Mouse (Mus musculus) lung, embryonic 15.5 days (tissue): ENCODE measurements around the gene Lsm12. TPM values are rescaled to one million over a fixed set of nuclear protein-coding genes. Genes with fewer than 3 reads are reported as not detected.
A peak's percentile ranks its signal among the peaks of the same experiment; 100 is the strongest.

Experiments
- ATAC-seq: fragments of 200-750 bp; cut with Nextera tagmentation; 2 replicates; pipeline ENCODE4 v1.8.0; 2017; ENCODE audit warnings: moderate number of reproducible peaks, borderline replicate concordance; ENCODE audit not compliant: low FRiP score, low TSS enrichment; ENCODE audit errors: extremely low read depth
- H3K27ac ChIP-seq: fragments of 300-500 bp; sonication (generic); 2 replicates; pipeline ENCODE4 v1.5.1; 2015; ENCODE audit warnings: moderate library complexity, mild to moderate bottlenecking, inconsistent platforms
- H3K27me3 ChIP-seq: fragments of 300-500 bp; sonication (generic); 2 replicates; pipeline ENCODE4 v1.6.1; 2015; ENCODE audit warnings: inconsistent platforms
- H3K36me3 ChIP-seq: fragments of 300-500 bp; sonication (generic); 2 replicates; pipeline ENCODE4 v1.6.1; 2015; ENCODE audit warnings: inconsistent platforms
- H3K4me1 ChIP-seq: fragments of 300-500 bp; sonication (generic); 2 replicates; pipeline ENCODE4 v1.6.1; 2015; ENCODE audit warnings: inconsistent platforms
- H3K4me2 ChIP-seq: fragments of 300-500 bp; sonication (generic); 2 replicates; pipeline ENCODE4 v1.6.1; 2015; ENCODE audit warnings: inconsistent platforms, mild to moderate bottlenecking, moderate library complexity
- H3K4me3 ChIP-seq: fragments of 300-500 bp; sonication (generic); 2 replicates; pipeline ENCODE4 v1.5.1; 2015; ENCODE audit warnings: mild to moderate bottlenecking, inconsistent platforms
- H3K9ac ChIP-seq: fragments of 300-500 bp; sonication (generic); 2 replicates; pipeline ENCODE4 v1.6.1; 2015; ENCODE audit warnings: inconsistent platforms
- H3K9me3 ChIP-seq: fragments of 300-500 bp; sonication (generic); 2 replicates; pipeline ENCODE4 v1.6.1; 2016; ENCODE audit warnings: inconsistent platforms
- WGBS: fragments of 180-500 bp; shearing (Covaris S2); methylation state at CpG from one replicate; pipeline ENCODE4 v1.1.7; 2015; 5-methylcytosine and 5-hydroxymethylcytosine counted together
- polyA plus RNA-seq: library from polyadenylated mRNA; unstranded; fragments of >200 nt; fragmentation: Nextera tagmentation; extraction: Ambion mirVana; gene quantifications from 2 replicates; pipeline ENCODE4 v1.2.1, GENCODE M21; 2015

Gene Lsm12
- polyA plus RNA-seq, 1 experiment from 2014 or later: 112 TPM

DNA sequence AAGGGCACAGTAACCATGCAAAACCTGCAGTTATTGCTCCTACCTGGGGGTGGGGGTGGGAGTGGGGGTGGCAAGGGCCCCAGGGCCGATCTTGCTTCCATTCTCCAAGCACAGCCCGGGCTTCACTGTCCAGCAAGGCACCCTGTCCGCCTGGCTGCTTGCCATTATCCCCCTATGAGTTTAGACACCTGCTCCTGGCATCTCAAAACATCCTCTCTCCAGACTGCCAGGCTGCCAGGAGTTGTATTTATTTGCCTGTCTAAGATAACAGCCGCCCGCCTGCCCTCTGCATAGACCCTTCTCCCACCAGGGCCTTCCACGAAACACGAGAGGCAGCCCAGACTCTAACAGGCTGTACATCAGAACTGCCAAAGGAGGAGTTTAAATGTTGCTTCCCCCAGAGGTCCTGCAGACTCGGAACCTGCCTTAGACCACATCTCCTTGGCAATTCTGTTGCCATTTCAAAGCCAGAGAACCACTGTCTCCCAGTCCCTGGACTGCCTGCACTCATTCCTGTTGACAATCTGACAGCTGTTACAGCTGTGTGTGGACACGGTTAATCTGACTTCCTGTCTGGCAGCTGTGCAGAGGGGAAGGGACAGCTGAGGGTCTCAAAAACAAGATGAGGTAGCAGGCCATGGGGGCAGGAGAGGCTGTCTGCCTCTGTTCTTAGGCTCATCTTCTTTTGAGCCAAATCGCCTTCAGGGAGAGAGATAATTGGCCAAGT is 29.5 kb upstream of the Lsm12 start:
- H3K36me3 ChIP-seq: no peaks in the 10 kb centered on the region
- H3K27ac ChIP-seq: peak overlapping the region; percentile 93
- ATAC-seq: no peak
- peaks cover 88% of the 10 kb centered on the region for H3K4me1 ChIP-seq
- H3K9ac ChIP-seq: no peak overlapping the region
- no peaks in the 10 kb centered on the region for H3K9me3 ChIP-seq
- 25% methylated on average over 10 of the region's 10 CpGs for WGBS
- H3K4me2 ChIP-seq: peak overlapping the region; percentile 89
- no peaks in the 10 kb centered on the region for H3K27me3 ChIP-seq
- no peak overlapping the region for H3K4me3 ChIP-seq

GRCm38 (mm10) chr11:102211936-102212341 is 26.8 kb upstream of the Lsm12 start:
- H3K27me3 ChIP-seq: no peaks in the 10 kb centered on the region
- no peaks in the 10 kb centered on the region for H3K9me3 ChIP-seq
- ATAC-seq: no peak
- peaks cover 91% of the 10 kb centered on the region for H3K4me1 ChIP-seq
- H3K4me3 ChIP-seq: no peak overlapping the region
- WGBS: 36% methylated on average over 18 of the region's 18 CpGs
- H3K27ac ChIP-seq: no peak overlapping the region
- H3K4me2 ChIP-seq: no peak overlapping the region
- no peak overlapping the region for H3K9ac ChIP-seq
- H3K36me3 ChIP-seq: no peaks in the 10 kb centered on the region

GRCm38 (mm10) chr11:102211011-102211410 is 25.9 kb upstream of the Lsm12 start:
- no peak overlapping the region for H3K9ac ChIP-seq
- H3K27ac ChIP-seq: no peak overlapping the region
- ATAC-seq: no peak
- H3K27me3 ChIP-seq: no peaks in the 10 kb centered on the region
- no peak overlapping the region for H3K4me2 ChIP-seq
- peaks cover 6% of the 10 kb centered on the region; the same call in 1 of the 2 replicates for H3K36me3 ChIP-seq
- no peak overlapping the region for H3K4me3 ChIP-seq
- H3K9me3 ChIP-seq: no peaks in the 10 kb centered on the region
- 26% methylated on average over 5 of the region's 5 CpGs for WGBS
- peaks cover 89% of the 10 kb centered on the region for H3K4me1 ChIP-seq

GRCm38 (mm10) chr11:102210185-102210584 is 25.1 kb upstream of the Lsm12 start:
- Histone ChIP-seq H3K4me2 (no peak overlapping the region), H3K9ac (no peak overlapping the region), H3K27ac (no peak overlapping the region), H3K9me3 (no peaks in the 10 kb centered on the region), H3K27me3 (no peaks in the 10 kb centered on the region), H3K4me1 (peaks cover 81% of the 10 kb centered on the region), H3K36me3 (peaks cover 10% of the 10 kb centered on the region; the same call in 1 of the 2 replicates), H3K4me3 (no peak overlapping the region)
- ATAC-seq: no peak
- 62% methylated on average over 3 of the region's 3 CpGs for WGBS

- no peak for ATAC-seq
- peaks cover 76% of the 10 kb centered on the region for H3K4me1 ChIP-seq
Measured at GRCm38 (mm10) chr11:102209742-102210141, 24.6 kb upstream of the Lsm12 start.

DNA sequence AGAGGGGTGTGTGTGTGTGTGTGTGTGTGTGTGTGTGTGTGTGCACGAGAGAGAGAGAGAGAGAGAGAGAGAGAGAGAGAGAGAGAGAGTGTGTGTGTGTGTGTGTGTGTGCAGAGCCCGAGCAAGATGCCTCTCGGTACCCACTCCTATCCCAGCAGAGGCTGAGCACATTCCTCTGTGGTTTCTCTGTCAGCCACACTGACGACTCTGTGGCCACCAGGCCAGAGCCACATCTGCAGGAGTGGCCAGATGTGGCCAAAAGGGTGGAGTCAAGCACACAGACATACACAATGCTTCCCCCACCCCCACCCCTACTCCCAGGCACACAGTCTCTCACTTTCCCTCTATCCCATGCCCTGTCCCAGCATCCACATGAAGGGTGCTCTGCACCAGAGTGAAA is 23.8 kb upstream of the Lsm12 start:
- WGBS: no CpG with 5 or more reads among the region's 4 CpGs
- peak overlapping the region; percentile 77; the same call in 1 of the 2 replicates for H3K27ac ChIP-seq
- no peak overlapping the region for H3K9ac ChIP-seq
- no peaks in the 10 kb centered on the region for H3K9me3 ChIP-seq
- no peaks in the 10 kb centered on the region for H3K27me3 ChIP-seq
- H3K4me2 ChIP-seq: no peak overlapping the region
- no peak for ATAC-seq
- peaks cover 67% of the 10 kb centered on the region for H3K4me1 ChIP-seq
- H3K36me3 ChIP-seq: peaks cover 21% of the 10 kb centered on the region
- H3K4me3 ChIP-seq: no peak overlapping the region

More at GRCm38 (mm10) chr11:102209742-102210141, 24.6 kb upstream of the Lsm12 start:
- no peak overlapping the region for H3K4me2 ChIP-seq
- no peak overlapping the region for H3K4me3 ChIP-seq
- 42% methylated on average over 2 of the region's 2 CpGs for WGBS
- H3K27me3 ChIP-seq: no peaks in the 10 kb centered on the region
- H3K27ac ChIP-seq: no peak overlapping the region
- no peaks in the 10 kb centered on the region for H3K9me3 ChIP-seq
- peaks cover 13% of the 10 kb centered on the region; the same call in 1 of the 2 replicates for H3K36me3 ChIP-seq
- no peak overlapping the region for H3K9ac ChIP-seq

GRCm38 (mm10) chr11:102207825-102208777 is 23.0 kb upstream of the Lsm12 start:
- WGBS: 40% methylated on average over 11 of the region's 11 CpGs
- H3K9ac ChIP-seq: peak overlapping the region; percentile 27
- H3K4me3 ChIP-seq: no peak overlapping the region
- peak overlapping the region; percentile 77 for H3K27ac ChIP-seq
- H3K9me3 ChIP-seq: no peaks in the 10 kb centered on the region
- H3K4me1 ChIP-seq: peaks cover 61% of the 10 kb centered on the region
- peak overlapping the region; percentile 34 for H3K4me2 ChIP-seq
- H3K27me3 ChIP-seq: no peaks in the 10 kb centered on the region
- ATAC-seq: 0 out of 2 replicates have a peak, but pooled peaks have one; percentile 8
- H3K36me3 ChIP-seq: peaks cover 27% of the 10 kb centered on the region

GRCm38 (mm10) chr11:102206481-102206880 is 21.4 kb upstream of the Lsm12 start:
- ATAC-seq: no peak
- 64% methylated on average over 26 of the region's 30 CpGs for WGBS
- H3K27me3 ChIP-seq: no peaks in the 10 kb centered on the region
- no peak overlapping the region for H3K9ac ChIP-seq
- no peak overlapping the region for H3K27ac ChIP-seq
- peaks cover 43% of the 10 kb centered on the region for H3K36me3 ChIP-seq
- H3K9me3 ChIP-seq: no peaks in the 10 kb centered on the region
- H3K4me1 ChIP-seq: peaks cover 48% of the 10 kb centered on the region
- H3K4me2 ChIP-seq: no peak overlapping the region
- H3K4me3 ChIP-seq: no peak overlapping the region

GRCm38 (mm10) chr11:102201408-102201821 is 16.3 kb upstream of the Lsm12 start:
- H3K36me3 ChIP-seq: peaks cover 89% of the 10 kb centered on the region
- H3K27me3 ChIP-seq: no peaks in the 10 kb centered on the region
- no peak for ATAC-seq
- peaks cover 1% of the 10 kb centered on the region; the same call in 1 of the 2 replicates for H3K4me1 ChIP-seq
- H3K27ac ChIP-seq: no peak overlapping the region
- H3K9me3 ChIP-seq: no peaks in the 10 kb centered on the region
- H3K4me2 ChIP-seq: no peak overlapping the region
- no peak overlapping the region for H3K4me3 ChIP-seq
- H3K9ac ChIP-seq: no peak overlapping the region
- WGBS: 80% methylated on average over 12 of the region's 12 CpGs

DNA sequence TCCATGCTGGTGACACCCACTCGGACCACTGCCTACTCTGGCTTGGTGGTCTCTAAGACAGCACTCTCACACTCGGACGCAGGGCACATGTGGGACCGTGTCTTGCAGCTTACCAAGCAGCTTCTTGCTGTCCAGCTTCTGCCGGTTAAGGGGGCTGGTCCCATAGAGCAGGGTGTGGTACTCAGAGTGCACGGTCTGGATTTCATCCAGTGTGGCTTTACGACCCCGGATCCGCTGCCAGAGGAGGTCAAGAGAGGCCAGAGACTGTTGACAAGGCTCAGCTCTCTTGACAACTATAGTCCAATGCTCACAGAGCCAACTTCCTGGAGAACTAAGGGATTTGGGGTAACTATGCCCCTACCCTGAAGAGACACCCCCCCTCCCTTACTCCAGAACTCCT is 14.8 kb upstream of the Lsm12 start:
- H3K4me1 ChIP-seq: peaks cover 8% of the 10 kb centered on the region; the same call in 1 of the 2 replicates
- no peak overlapping the region for H3K4me3 ChIP-seq
- H3K9ac ChIP-seq: no peak overlapping the region
- no peak for ATAC-seq
- peaks cover 94% of the 10 kb centered on the region for H3K36me3 ChIP-seq
- H3K27me3 ChIP-seq: no peaks in the 10 kb centered on the region
- WGBS: 52% methylated on average over 9 of the region's 9 CpGs
- no peak overlapping the region for H3K4me2 ChIP-seq
- no peaks in the 10 kb centered on the region for H3K9me3 ChIP-seq
- H3K27ac ChIP-seq: no peak overlapping the region

DNA sequence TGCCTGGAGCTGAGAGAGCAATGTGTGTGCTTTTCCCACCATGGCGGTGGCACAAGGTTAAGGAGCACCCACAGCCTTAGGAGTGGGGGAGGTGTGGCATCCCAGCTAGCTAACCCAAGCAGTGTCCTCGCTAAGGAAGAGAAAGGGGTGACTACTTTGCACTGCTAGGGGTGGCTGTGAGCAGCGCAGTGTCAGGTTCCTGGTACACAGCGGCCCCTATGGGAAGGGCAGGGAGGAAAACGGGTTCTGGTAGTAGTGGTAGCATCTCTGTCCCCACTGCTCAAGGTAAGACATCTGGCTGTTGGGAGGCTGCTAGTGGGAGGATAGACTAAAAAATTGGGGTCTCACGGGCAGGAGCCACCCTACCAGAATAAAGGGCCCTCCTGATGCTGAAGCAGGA is 13.1 kb upstream of the Lsm12 start:
- 65% methylated on average over 6 of the region's 6 CpGs for WGBS
- no peak overlapping the region for H3K27ac ChIP-seq
- no peak for ATAC-seq
- no peak overlapping the region for H3K4me2 ChIP-seq
- H3K9me3 ChIP-seq: no peaks in the 10 kb centered on the region
- H3K27me3 ChIP-seq: no peaks in the 10 kb centered on the region
- no peak overlapping the region for H3K9ac ChIP-seq
- no peak overlapping the region for H3K4me3 ChIP-seq
- H3K4me1 ChIP-seq: peaks cover 8% of the 10 kb centered on the region; the same call in 1 of the 2 replicates
- H3K36me3 ChIP-seq: peaks cover 93% of the 10 kb centered on the region
